Mouse (Mus musculus): ENCODE results near the gene Tcf12. TPM values are rescaled to one million over a fixed set of nuclear protein-coding genes. Genes with fewer than 3 reads are reported as not detected.

The Tcf12 gene
- polyA plus RNA-seq, 1 experiment from 2014 or later, result 142 TPM

DNA sequence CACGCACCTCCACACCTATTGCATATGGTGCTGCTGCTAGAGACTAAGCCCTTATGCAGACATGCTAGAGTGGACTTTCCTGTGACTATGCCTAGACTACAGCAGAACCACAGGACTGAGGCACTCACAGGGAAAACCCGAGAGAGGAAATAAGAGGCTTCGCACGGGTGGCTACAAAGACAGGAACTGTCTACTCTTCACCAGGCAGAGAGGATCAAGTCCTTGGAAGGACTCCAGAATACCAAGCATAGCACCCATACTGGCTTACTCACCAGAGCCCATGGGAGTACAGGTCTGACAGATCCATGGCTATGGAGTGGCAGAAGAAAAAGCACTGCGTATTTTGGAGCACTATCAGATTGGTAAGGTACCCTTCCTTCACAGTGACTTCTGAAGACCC is 269.8 kb downstream of the Tcf12 start:
- DNase-seq (ENCODE audit: low spot score), result no peak

DNA sequence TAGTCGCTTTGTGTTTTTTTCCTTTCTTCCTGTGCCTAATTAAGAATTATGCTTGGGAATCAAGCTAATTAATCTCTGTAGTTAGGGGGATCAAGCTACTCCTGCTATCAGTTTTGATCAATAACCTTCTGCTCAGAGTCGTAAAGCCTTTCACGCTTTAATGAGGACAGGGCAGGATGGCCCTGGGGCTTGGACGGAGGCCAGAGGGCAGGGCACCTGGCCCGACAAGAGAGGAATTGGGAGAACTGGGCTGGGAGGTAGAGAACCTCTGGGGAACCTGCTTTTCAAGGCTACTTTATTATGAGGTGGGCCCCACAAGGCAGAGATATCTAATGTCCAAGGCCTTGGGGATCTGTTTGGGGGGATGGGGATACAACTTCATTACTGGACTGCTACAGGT is 274.3 kb downstream of the Tcf12 start:
- DNase-seq (ENCODE audit: low spot score), result no peak

DNA sequence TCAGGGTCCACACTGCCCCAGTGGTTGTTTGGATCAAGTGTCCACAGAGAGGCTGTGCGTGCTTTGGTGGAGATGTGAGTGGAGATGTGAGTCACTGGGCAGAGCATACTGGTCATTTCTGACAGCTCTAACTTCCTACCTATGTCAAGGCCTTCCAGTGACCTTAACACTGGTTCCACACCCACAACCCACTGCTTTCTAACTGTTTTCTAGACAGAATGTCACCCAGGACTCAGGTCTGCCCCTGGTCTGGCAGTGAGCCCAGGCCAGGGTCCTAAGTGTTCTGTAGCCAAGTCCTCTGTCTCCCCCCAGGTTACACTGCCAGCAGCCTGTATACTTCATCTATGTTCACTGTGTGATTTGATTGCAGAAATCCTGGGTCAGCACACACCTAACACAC is 275.3 kb downstream of the Tcf12 start:
- DNase-seq (ENCODE audit: low spot score), result no peak

DNA sequence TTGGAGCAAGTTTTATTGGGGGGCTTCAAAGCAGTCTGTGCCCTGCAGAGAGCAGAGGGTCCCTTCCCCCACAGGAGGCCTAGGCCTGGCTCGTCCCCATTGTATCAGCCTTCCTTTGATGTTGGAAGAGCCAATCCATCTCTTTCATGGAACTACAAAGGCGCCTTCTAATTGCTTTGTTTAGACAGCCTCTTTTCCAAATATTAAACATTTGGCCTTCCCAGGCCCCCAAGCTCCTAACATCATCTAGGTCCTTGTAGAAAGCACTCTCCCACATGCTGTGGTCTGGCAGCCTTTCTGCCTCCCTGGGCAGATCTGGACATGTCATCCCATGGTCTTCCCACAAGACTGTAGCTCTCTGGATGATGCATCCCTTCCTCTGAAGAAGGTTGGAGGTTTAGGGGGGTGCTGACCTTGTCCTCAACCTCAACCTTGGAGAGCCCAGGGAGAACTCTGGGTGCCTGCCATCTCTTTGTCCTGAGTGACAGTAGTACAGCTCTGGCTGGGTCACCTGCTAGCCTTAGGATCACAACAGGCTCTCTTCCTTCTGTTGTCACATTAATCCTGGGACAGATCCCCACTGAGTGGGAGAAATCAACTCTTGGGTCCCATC is 276.4 kb downstream of the Tcf12 start:
- DNase-seq (ENCODE audit: low spot score), result no peak

DNA sequence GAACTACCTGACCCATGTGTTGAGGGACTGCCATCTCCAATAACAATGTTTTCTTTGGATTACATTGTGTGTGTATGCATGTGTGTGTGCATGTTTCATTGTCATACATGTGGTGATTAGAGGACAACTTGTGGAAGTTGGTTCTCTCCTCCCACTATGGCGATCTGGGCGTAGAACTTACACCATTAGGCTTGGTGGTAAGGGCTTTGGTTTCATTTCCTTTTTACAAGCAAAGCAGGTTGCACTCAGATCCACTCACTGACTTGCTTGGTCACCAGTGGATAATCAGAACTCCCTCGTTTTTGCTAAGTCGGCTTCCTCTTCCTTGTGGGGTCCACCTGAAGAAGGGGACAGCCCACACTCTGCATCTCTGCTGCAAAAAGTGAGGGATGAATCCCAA is 277.0 kb downstream of the Tcf12 start:
- no peak for DNase-seq (ENCODE audit: low spot score)

DNA sequence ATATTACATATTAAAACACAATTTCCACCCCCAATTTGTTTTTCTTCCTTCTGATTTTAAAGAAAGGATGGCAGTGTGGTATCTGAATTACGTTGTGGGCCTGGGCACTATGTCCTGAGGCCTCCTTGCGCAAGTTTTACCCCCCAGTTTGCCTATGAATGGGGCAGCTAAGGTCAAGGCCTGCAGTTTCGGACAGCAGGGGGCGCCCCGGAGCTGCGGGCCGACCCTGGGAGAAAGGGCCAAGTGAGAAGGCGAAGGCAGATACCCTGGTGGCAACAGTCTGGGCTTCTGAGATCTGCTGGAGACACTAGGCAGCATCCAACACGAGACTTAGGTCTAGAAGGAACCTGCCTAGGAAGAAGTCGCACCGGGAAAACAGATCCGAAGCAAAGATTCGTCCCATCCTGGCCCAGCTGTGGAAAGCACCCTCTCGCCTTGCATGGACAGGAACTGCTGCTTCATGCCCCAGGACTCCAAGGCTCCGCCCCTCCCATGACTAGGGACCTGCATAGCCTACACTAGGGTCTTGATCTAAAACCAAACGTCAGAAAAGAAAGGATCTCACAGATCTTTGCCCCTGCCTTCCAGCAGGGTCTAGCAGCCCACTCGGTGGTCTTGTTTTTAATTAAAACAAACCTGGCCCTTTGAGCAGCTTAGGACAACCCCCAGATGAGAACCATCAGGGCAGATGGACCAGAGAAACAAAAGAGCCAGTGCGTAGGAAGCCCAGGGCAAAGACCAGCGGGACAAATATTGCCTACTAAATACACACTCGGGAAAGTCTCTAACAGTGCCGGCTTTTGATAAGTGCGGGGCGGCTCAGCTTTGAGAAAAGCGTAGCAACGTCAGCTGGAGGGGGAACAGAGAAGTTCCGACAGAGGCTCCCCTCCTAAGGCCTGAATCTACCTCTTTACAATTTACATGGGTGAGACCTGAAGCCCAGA is 279.6 kb downstream of the Tcf12 start:
- DNase-seq (ENCODE audit: low spot score), result peak; percentile 66

DNA sequence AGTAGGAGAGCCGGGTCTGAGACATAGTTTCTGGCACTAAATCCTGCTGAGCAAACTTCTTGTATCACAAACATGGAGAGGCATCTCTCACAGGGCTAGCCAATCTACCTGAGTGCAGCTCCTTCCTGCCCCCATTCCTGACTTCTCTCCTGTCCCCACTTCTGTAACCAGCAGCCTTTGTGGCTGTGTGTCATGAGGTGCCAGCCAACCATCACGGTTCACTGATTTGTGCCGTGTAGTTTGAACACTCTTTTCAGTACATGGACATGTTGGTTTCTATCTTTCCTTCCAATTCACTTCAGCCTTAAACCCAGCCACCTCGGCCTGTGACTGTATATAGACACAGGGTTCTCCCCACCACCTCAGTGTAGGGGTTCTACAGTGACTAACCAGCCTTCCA is 280.7 kb downstream of the Tcf12 start:
- no peak for DNase-seq (ENCODE audit: low spot score)

DNA sequence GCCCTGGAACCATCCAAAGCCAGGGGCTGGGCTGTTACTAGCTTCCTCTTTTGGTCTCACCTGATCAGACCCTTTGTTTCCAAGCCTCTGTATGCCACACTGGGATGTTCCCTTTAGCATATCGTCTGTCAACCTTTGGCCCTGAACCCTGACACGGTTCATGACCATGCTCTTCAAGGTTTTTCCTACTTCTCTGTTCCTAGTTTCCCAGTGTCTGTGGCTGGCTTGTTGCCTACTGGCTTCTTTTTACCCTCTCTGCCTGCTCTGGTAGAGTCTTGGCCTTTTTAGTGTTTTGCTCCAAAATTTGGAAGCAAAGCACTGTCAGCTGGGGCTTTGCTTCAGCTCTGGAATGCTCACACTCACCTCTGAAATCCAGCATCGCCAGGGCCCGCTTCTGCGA is 281.3 kb downstream of the Tcf12 start:
- DNase-seq (ENCODE audit: low spot score), result no peak

DNA sequence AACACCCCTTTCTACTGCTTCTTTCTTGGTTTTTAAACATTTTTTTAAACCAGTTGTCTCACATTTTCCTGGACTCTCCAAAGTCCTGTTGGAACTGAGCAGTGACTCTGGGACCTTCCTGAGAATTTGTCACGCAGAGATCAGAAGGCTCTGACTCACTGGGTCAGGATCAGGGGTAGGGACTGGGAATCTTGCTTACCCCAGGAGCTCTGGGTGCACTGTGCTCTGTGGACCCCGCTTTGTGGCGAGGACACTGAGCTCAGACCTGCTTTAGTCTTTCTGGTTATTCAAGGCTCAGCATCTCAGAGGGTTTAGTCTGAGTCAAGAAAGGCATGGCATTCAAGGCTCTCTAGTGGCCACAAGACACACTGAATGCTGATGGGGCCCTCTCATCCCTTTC is 281.9 kb downstream of the Tcf12 start:
- no peak for DNase-seq (ENCODE audit: low spot score)

DNA sequence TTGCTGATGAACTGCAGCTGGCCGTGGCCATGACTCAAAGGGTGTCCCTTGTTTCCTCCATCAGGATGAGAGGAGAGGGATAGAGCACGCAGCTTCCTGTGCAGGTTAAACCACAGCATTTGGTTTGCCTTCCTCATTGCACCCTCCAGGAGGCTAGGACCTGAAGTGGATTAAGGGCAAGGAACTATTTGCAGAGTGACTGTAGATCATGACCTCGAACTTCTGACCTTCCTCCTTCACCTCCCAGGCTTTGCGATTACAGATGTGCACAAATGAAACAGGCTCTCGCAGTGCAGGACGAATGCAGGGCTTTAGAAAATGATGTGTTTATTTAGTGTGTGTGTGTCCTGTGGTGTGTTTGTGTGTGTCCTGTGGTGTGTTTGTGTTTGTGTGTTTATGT is 282.5 kb downstream of the Tcf12 start:
- DNase-seq (ENCODE audit: low spot score), result no peak

DNA sequence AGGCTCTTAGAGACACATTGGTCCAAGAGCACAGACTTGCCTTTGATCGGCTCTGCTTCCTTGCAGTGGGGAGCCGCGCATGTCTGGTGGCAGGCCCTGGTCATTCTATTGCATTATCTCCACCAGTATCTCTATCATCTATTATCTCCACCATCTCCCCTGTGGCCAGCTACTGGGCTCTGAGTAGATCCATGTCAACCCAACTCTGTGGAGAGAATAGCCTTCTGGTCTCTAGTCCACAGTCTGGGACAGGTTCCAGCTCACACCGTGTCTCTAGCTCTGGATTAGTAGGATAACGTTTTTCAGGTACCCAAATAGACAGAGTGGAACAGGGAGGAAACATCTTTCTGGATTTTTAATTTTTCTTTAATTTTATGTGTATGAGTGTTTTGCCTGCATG is 284.3 kb downstream of the Tcf12 start:
- no peak for DNase-seq (ENCODE audit: low spot score)

DNA sequence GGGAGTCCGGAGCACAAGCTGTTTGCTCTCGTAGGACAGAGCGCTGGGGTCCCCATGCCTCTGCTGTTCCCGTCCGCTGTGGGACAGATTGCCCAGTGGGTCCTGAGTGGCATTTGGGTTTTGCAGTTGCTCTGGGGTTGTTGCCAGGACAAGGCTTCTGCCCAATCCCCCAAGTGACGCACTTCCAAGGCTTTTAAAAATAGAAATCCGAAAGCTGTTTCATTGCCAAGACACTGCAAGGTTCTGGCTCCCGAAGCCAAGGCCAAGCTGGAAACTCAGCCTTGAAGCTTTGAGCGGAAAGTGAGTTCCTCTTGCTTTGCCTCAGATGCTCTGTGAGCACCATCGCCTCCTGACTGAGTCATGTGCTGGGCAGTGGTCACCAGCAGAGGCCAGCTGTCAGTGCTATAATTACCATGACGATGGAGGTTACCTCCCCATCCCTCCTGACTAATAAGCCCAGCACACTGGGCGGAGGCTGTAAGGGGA is 285.6 kb downstream of the Tcf12 start:
- DNase-seq (ENCODE audit: low spot score), result no peak

DNA sequence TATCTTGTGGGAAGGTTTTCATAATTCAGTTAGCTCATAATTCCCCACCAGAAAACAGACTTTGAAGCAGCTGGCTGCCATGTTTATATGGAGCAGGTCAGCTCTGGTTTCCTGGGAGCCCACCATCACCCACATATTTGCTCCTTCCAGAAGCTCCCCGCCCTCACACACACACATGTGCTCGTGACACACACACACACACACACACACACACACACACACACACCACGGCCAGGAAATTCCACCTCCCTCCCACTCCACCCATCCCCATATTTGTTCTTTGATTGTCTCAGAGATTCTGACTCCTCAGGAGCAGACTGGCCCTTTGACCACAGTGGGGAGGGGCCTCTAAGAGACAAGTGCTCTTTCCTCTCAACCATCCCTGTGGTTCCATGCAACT is 289.7 kb downstream of the Tcf12 start:
- no peak for DNase-seq (ENCODE audit: low spot score)

DNA sequence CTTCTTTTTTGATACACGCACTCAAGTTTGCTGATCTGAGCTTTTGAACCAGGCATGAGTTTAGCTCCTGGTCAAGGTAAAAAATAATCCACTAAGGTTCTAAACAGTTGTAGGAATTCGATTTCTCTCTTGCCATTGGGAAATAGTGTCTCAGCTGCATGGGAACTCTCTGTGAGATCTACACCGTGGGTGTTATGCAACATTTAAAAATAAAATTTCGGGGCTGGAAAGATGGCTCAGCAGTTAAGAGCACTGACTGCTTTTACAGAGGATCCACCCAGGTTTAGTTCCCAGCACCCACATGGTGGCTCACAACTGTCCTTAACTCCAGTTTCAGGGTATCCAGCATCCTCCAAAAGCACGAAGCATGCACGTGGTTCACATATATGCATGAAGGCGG is 293.2 kb downstream of the Tcf12 start:
- no peak for DNase-seq (ENCODE audit: low spot score)

DNA sequence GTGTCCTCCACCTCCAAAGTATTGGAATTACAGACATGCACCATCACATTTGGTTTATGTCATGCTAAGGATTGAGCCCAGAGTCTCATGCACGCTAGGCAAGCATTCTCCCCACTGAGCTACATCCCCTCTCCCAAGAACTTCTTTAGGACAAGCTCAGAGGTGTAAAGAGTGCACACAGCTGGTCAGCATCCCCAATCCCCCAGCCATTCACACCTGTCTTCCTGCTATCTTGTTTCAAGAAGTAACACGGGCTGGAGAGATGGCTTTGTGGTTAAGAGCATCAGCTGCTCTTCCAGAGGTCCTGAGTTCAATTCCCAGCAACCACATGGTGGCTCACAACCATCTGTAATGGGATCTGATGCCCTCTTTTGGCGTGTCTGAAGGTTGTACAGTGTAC is 295.6 kb downstream of the Tcf12 start:
- DNase-seq (ENCODE audit: low spot score), result no peak

DNA sequence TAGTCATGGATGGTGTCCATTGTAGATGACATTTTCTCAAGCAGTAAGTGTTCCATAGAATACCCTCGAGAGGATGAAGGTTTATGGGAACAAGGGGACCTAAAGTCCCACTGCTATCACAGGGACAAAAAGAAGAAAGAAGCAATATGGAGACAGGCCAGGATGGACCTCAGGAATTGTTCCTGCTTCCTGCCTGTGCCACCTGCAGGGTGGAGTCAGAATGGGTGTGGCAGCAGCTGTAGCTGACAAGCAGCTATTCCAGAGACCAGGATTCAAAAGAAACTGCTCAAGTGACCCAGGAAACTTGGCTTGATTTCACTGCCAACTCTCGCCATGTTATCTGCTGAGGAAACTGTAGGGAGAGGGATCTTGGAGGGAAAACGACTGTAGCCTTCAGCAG is 298.1 kb downstream of the Tcf12 start:
- no peak for DNase-seq (ENCODE audit: low spot score)

DNA sequence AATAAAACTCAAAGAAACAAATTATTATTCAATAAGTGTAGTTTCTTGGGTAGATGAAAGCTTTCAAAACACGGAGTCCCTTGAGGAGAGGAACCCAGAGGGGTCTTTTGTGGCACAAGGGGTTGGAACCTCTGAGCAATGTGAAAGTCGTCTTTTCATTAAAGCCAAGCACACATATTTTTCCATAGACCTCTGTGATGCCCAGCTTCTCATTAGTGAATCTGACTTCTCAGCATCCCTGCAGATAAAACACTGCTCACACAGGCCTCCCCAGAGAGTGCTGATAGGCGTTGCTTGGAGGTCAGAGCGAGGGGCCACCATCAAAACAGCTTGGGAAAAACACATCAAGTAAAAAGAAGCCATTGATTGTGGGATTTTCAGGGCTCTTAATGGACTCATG is 298.8 kb downstream of the Tcf12 start:
- no peak for DNase-seq (ENCODE audit: low spot score)

DNA sequence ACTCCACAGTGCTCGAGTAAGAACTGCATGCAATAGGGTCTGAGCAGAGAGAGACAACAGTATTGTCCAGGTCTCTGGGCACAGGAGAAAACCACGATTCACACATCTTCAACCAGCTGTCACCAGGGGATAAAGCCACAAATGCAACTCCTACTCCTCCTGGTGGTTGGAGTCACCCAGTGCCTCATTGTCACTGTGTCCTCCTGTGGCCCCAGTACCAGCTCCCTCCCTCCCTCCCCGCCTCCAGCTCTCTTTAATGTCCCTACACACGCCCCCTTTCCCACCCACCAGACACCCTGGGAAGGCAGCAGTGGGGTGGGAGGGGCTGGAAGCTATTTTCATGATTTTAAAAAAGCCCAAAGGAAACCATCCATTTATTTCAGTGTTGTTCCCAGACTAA is 299.3 kb downstream of the Tcf12 start:
- no peak for DNase-seq (ENCODE audit: low spot score)

DNA sequence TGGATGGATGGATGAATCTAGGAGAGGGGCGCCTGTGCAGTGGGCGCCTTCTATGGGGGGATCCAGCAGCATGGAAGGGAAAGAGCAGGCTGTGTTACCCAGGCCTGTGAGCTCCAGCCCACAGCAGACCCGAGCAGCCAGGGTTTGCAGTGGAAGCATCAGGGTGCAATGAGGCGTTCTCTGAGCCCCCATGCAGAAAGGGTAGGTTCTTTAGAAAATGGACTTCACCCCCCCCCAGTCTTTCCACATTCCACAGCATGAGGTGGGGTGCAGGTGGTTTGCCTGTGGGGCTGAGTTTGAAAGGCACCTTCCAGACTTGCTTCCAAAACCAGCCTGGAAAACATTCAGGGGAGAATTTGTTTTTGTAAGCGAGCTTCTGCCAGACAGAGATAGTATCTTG is 300.3 kb downstream of the Tcf12 start:
- no peak for DNase-seq (ENCODE audit: low spot score)

DNA sequence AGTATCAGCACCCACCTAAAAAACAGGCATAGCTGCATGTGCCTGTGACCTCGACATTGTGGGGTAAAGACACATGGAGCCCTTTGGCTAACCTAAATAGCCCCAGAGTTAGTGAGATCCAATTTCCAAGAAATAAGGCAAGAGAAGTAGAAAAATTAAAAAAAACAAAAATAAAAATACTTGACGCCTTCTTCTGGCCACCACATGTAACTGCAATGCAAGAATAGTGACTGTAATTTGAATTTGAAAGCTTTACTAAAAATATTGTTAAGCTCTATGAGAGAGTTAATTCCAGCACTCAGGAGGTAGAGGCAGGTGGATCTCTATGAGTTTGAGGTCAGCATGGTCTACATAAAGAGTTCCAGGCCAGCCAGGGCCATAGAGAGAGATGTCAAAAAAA is 300.9 kb downstream of the Tcf12 start:
- no peak for DNase-seq (ENCODE audit: low spot score)

DNA sequence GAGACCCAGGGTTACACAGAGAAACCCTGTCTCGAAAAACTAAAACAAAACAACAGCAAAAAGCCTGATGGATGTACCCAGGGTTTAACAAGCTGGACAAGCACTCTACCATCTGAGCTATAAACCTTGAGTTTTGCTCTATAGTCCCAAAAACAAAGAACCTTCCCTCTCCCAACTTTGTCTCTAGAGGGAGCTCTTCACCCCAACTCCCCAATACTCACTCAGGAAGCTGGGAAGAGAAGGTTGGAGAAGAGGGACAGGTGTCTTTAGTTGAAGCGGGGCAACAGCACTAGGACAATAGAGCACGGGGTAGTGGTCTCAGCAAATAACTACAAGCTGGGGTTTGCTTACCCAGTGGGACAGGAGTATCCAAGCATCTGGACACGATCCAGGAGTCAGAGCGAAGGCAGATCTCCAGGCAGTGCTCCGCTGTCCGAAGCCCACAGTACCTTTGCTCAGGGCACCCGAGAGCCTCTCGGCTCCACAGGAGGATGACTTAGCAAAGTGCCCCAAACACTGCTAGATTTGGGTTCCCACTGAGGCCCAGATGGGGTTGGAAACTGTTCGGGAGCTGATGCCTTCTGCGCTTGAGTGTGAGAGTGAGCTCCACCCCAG is 302.9 kb downstream of the Tcf12 start:
- no peak for DNase-seq (ENCODE audit: low spot score)

DNA sequence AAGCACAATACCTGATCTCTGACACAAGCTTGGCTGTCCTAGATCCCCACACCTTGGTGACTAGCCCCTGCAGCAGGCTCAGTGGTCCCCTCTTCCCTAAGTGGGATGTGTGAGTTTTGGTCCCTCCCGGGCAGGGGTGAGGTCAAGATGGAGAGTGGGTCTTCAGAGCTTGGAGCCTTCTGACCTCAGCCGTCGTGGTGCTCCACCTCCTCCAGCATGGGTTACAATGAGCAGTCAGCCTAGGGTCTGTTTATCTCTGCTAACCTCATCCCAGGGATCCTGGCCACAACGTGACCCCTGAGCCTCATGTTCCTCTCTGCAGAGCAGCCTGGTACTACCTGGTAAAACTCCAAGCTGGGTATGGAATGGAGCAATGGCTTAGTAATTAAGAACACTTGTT is 303.9 kb downstream of the Tcf12 start:
- DNase-seq (ENCODE audit: low spot score), result no peak

DNA sequence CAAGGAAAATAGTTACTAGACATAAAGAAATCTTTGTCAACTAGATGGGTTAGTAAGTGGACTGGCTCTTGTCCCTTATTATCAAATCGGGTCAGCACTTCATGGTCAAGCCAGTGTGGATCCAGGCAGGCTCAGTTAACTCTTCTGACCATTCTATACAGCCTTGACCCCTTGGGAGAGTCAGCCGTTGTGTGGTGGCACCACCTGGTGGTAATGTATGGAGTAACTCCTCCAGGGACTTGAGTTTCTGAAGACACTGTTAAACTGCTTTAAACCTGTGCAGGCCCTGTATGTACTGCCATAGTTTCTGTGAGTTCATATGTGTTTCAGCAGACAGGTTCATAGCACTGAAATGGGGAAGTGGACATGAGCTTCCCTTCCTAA is 305.3 kb downstream of the Tcf12 start:
- DNase-seq (ENCODE audit: low spot score), result peak; percentile 53

Measured in thymus, postnatal 0 days (tissue).